Mouse (Mus musculus) v-Abl transformed pro-B cells (cell line): ENCODE measurements around the gene Mreg.

Experiments
- in situ Hi-C, 2 experiments: fragments of 400-800 bp; cut with MboI; formaldehyde crosslinking; loops; one replicate each; pipeline ENCODE4 v1.15.1; 2025; ENCODE audit not compliant: unreplicated experiment in 2 of 2

The Mreg gene

DNA sequence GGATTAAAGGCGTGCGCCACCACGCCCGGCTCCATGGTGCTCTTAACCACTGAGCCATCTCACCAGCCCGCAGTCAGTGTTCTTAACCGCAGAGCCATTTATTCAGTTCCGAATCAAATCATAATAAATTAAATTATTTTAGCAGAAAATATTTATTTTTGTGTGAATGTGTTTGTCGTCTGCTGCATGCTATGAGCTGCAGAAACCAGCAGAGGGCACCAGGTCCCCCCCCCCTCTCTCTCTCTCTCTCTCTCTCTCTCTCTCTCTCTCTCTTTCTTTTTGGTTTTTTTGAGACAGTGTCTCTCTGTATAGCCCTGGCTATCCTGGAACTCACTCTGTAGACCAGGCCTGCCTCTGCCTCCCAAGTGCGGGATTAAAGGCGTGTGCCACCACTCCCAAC, 20.5 kb upstream of the Mreg start:
- in situ Hi-C loops: loop anchor here (25.0 kb wide), 3 partner anchors 270 to 2005 kb away; partner anchors contain the start of genes Arpc2 (in 1 of the 2) and Atic (in 1 of the 2)

GRCm38 (mm10) chr1:72228974-72229373, 16.9 kb upstream of the Mreg start:
- in situ Hi-C loops: loop anchor here (10.0 to 25.0 kb wide), 6 partner anchors 196 to 2008 kb away; partner anchors contain the start of genes Arpc2 (in 1 of the 2), Atic (in 1 of the 2), Bard1 (in 1 of the 2) and Smarcal1 (in 1 of the 2)

- in situ Hi-C loops: loop anchor here (10.0 to 25.0 kb wide), 6 partner anchors 197 to 2010 kb away; partner anchors contain the start of genes Arpc2 (in 1 of the 2), Atic (in 1 of the 2), Bard1 (in 1 of the 2) and Smarcal1 (in 1 of the 2)
Measured at GRCm38 (mm10) chr1:72227546-72227945, 15.4 kb upstream of the Mreg start.

- in situ Hi-C loops: loop anchor here (10.0 to 25.0 kb wide), 6 partner anchors 198 to 2010 kb away; partner anchors contain the start of genes Arpc2 (in 1 of the 2), Atic (in 1 of the 2), Bard1 (in 1 of the 2) and Smarcal1 (in 1 of the 2)
Measured at GRCm38 (mm10) chr1:72226887-72227481, 14.9 kb upstream of the Mreg start.

DNA sequence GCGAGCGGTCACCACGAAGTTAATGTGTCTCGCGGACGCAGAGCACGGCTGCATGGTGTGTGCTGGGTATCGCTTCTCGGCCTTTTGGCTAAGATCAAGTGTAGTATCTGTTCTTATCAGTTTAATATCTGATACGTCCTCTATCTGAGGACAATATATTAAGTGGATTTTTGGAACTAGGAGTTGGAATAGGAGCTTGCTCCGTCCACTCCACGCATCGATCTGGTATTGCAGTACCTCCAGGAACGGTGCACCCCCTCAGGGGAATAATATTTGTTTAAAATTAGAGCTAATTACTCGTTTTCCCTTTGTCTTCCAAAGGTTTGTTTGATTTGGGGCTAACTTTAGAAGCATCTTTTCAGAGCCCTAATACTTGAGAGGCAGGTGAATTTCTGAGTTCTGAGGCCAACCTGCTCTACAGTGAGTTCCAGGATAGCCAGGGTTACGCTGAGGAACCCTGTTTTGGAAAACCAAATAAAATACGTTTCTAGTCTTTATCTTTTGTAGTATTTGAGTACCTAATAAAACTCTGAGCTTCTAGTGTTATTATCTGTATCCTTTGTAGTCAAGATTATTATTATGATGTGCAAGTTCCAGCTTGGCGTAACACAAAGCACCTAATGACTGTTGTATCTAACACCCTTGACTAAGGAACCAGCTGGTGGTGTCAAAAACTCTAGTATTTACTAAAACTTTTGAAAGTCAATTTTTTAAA, 14.2 kb upstream of the Mreg start:
- in situ Hi-C loops: loop anchor here (10.0 to 25.0 kb wide), 6 partner anchors 198 to 2011 kb away; partner anchors contain the start of genes Arpc2 (in 1 of the 2), Atic (in 1 of the 2), Bard1 (in 1 of the 2) and Smarcal1 (in 1 of the 2)

DNA sequence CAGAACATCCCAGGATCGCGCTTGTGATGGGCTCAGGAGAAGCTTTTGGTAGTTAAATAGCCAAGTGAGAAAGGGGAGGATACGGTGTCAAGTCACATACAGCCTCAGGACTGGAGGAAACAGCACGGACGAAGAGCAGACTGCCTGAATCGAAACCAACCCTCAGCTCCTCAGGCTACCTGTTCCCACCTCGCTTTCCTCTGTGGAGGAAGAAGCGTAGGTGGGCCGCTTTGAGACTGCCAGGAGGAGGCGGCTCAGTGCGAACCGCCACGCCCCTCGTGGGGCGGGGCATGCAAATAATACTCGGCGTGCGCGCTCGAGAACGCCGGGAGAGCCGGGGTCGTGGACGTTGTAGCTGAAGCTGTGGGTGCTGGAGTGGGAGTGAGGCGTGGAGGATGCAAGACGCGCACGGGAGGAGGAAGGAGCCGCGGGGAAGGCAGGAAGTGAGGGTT, 13.6 kb upstream of the Mreg start:
- in situ Hi-C loops: loop anchor here (10.0 to 25.0 kb wide), 6 partner anchors 199 to 2012 kb away; partner anchors contain the start of genes Arpc2 (in 1 of the 2), Atic (in 1 of the 2), Bard1 (in 1 of the 2) and Smarcal1 (in 1 of the 2)

DNA sequence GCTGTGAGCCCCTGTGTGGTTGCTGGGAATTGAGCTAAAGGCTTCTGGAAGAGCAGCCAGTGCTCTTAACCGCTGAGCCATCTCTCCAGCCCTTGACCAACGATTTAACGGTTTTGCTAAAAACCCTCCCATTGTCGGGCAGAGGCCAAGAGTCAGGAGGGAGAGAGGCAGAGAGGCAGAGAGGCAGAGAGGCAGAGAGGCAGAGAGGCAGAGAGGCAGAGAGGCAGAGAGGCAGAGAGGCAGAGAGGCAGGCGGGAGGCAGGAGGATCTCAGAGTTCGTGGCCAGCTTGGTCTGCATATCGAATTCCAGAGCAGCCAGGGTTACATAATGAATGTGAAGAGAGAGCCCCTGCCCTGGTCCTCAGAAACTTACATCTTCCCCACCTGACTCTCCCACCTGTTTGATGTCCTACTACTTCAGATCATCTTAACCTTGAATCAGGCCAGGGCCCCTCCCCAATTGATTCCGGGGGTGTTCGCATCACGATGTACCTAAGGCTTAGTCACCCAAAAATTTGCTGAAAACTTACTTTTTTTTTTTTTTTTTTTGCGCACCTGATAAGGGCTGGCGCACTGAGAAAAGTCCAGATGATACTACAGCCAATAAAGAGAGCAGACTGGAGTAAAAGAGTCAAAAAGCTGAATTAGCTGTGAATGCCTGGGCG, 13.1 kb upstream of the Mreg start:
- in situ Hi-C loops: loop anchor here (10.0 to 25.0 kb wide), 6 partner anchors 200 to 2012 kb away; partner anchors contain the start of genes Arpc2 (in 1 of the 2), Atic (in 1 of the 2), Bard1 (in 1 of the 2) and Smarcal1 (in 1 of the 2)

- in situ Hi-C loops: loop anchor here (5.0 to 25.0 kb wide), 6 partner anchors 87 to 1115 kb away; partner anchors contain the start of genes Ankar (in 1 of the 2), Bard1 (in 1 of the 2), Rpl37a (in 1 of the 2) and Smarcal1 (in 1 of the 2)
Measured at GRCm38 (mm10) chr1:72220008-72220407, 7.9 kb upstream of the Mreg start.

- in situ Hi-C loops: loop anchor here (5.0 to 25.0 kb wide), 5 partner anchors 88 to 496 kb away; partner anchors contain the start of genes Rpl37a (in 2 of the 2), Ankar (in 1 of the 2), Smarcal1 (in 1 of the 2) and Xrcc5 (in 1 of the 2)
Measured at GRCm38 (mm10) chr1:72219116-72219515, 7.0 kb upstream of the Mreg start.

DNA sequence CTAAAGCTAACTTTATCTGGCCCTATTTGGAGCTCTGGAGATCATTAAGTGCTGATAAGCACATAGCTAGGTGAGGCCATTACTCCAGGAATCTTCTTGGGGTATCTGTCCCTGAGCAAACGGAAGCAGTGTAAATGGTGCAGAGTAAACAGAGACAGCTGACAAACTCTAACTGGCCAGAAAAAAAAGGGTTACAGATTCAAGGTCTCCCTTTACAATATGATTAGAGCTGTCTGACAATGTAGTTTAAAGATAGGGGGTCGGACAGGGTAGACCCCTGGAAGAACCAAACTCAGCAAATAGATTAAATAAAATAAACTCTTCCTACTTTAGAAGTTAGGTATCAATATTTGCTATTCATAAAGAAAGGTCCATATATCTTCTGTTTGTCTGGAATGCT, 6.5 kb upstream of the Mreg start:
- in situ Hi-C loops: loop anchor here (5.0 to 25.0 kb wide), 5 partner anchors 89 to 496 kb away; partner anchors contain the start of genes Rpl37a (in 2 of the 2), Ankar (in 1 of the 2), Smarcal1 (in 1 of the 2) and Xrcc5 (in 1 of the 2)

DNA sequence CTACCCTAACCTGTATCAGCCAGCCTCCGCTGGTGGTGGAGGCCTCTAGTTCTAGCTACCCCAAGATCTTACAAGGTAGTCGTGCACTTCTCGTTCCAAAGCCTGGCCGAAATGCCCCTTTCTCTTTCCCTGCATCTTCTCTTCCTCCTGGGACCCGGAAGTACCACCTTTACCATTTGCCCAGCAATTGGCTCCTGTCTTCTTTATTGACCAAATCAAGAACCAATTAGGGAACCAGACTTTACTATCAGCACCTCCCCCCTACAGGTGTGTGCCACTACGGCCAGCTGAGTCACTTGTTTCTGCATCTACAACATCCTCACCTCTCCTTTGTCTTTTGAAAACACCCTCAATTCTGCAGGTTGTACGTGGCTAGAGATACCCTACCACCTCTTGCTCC, 4.7 kb upstream of the Mreg start:
- in situ Hi-C loops: loop anchor here (5.0 to 25.0 kb wide), 5 partner anchors 91 to 498 kb away; partner anchors contain the start of genes Rpl37a (in 2 of the 2), Ankar (in 1 of the 2), Smarcal1 (in 1 of the 2) and Xrcc5 (in 1 of the 2)

GRCm38 (mm10) chr1:72215174-72215573, 3.1 kb upstream of the Mreg start:
- in situ Hi-C loops: loop anchor here (5.0 to 25.0 kb wide), 5 partner anchors 92 to 500 kb away; partner anchors contain the start of genes Rpl37a (in 2 of the 2), Ankar (in 1 of the 2), Smarcal1 (in 1 of the 2) and Xrcc5 (in 1 of the 2)

- in situ Hi-C loops: loop anchor here (10.0 to 25.0 kb wide), 4 partner anchors 210 to 500 kb away; partner anchors contain the start of genes Rpl37a (in 2 of the 2), Ankar (in 1 of the 2) and Smarcal1 (in 1 of the 2)
Measured at GRCm38 (mm10) chr1:72214470-72214961, 2.4 kb upstream of the Mreg start.

DNA sequence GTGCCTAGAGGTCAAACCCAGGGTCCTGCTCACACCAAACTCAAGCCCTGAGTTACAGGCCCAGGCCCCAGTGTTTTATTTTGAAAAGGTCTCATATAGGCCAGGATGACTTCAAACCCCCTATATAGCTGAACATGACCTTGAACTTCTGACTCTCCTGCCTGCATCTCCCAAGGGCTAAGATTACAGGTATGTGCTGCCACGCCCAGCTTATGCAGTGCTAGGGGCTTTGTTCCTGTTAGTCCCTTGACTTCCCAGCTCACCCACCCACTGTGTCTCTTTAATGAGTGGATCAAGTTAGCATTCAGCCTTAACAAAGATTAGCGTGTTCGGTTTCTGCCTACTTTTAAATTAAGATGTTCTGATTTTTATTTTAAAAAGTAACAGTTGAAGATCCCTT, 1.8 kb upstream of the Mreg start:
- in situ Hi-C loops: loop anchor here (10.0 to 25.0 kb wide), 4 partner anchors 211 to 501 kb away; partner anchors contain the start of genes Rpl37a (in 2 of the 2), Ankar (in 1 of the 2) and Smarcal1 (in 1 of the 2)

GRCm38 (mm10) chr1:72210803-72211679, 1.1 kb downstream of the Mreg start:
- in situ Hi-C loops: loop anchor here (10.0 to 25.0 kb wide), 4 partner anchors 214 to 504 kb away; partner anchors contain the start of genes Rpl37a (in 2 of the 2), Ankar (in 1 of the 2) and Smarcal1 (in 1 of the 2)

- in situ Hi-C loops: loop anchor here in 1 of 2 experiments (25.0 kb wide), 1 partner anchor 504 kb away; the partner anchor contains the start of genes Ankar and Rpl37a
Measured at GRCm38 (mm10) chr1:72208095-72208494, 4.0 kb downstream of the Mreg start.

DNA sequence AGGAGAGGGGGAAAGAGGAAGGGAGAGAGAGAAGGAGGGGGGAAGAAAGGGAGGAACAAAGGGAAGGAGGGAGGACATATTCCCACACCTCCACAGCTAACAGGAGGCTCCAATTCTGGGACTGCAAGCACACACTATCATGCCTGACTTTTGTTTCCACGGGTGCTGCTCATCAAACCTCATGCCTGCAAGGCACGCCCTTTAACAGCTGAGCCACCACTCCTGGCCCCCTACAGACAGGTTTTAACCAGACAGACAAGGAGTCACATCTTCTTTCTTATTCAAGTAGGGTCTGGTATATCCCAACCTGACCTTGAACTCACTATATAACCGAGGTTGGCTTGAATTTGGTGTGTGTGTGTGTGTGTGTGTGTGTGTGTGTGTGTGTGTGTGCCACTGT, 7.0 kb downstream of the Mreg start:
- in situ Hi-C loops: loop anchor here in 1 of 2 experiments (25.0 kb wide), 1 partner anchor 507 kb away; the partner anchor contains the start of genes Ankar and Rpl37a
